Mouse (Mus musculus) left cerebral cortex, adult 2 months (tissue): ENCODE data around the gene Dtnb. TPM values are rescaled to one million over a fixed set of nuclear protein-coding genes. Genes with fewer than 3 reads are reported as not detected.

ENCODE experiments used
- DNase-seq, 2 experiments: peaks; one replicate each; pipeline ENCODE4 v3.0.0; 2021 to 2022; ENCODE audit warnings: low spot score in 2 of 2, mixed read lengths in 1 of 2; ENCODE audit errors: extremely low spot score in 1 of 2
- H3K27ac ChIP-seq: fragments of 200-600 bp; 2 replicates; pipeline ENCODE4 v1.8.1; 2022
- H3K4me3 ChIP-seq: fragments of 200-600 bp; 2 replicates; pipeline ENCODE4 v1.8.1; 2022
- CTCF ChIP-seq: fragments of 200-600 bp; IDR thresholded peaks from 2 replicates; pipeline ENCODE4 v1.8.1; 2022; ENCODE audit warnings: antibody characterized with exemption, mild to moderate bottlenecking, moderate library complexity
- intact Hi-C: fragments of 180-260 bp; cut with DNase I; formaldehyde crosslinking; loops from one replicate; pipeline ENCODE4 v1.15.1; 2025
- microRNA-seq, 2 experiments: library from miRNA; unstranded; fragments of <30 nt; microRNA quantifications; one replicate each; pipeline ENCODE4 v1.2.0; 2021
- total RNA-seq, 2 experiments: library from RNA; stranded (reverse); gene quantifications; 2 replicates each; pipeline ENCODE4 v1.2.3; 2021

The Dtnb gene
- total RNA-seq, 2 experiments from 2014 or later = 106 to 115 TPM

GRCm38 (mm10) chr12:3819899-3820298, 247.7 kb downstream of the Dtnb start:
- no peak for TF ChIP-seq CTCF
- Histone ChIP-seq H3K4me3 (0 out of 2 replicates have a peak overlapping the region, but pooled peaks have one; percentile 9), H3K27ac (peak overlapping the region; percentile 40; the same call in 1 of the 2 replicates)
- no peak for DNase-seq
- intact Hi-C loops = no loop called here

GRCm38 (mm10) chr12:3823408-3823807, 251.2 kb downstream of the Dtnb start:
- no peak for TF ChIP-seq CTCF
- Histone ChIP-seq H3K27ac (peak overlapping the region; percentile 51; the same call in 1 of the 2 replicates), H3K4me3 (no peak overlapping the region)
- DNase-seq = peak; percentile 60 to 74
- intact Hi-C loops = no loop called here

GRCm38 (mm10) chr12:3824906-3825713, 252.9 kb downstream of the Dtnb start:
- peak overlapping the region; percentile 58; the same call in 1 of the 2 replicates for H3K27ac ChIP-seq
- no peak overlapping the region for H3K4me3 ChIP-seq
- DNase-seq = no peak
- no peak for TF ChIP-seq CTCF
- intact Hi-C loops = no loop called here

GRCm38 (mm10) chr12:3825714-3826080, 253.5 kb downstream of the Dtnb start:
- no peak for DNase-seq
- H3K27ac ChIP-seq = no peak overlapping the region
- intact Hi-C loops = no loop called here
- no peak overlapping the region for H3K4me3 ChIP-seq
- no peak for TF ChIP-seq CTCF

- Histone ChIP-seq H3K4me3 (no peak overlapping the region), H3K27ac (no peak overlapping the region)
- intact Hi-C loops = no loop called here
- no peak for TF ChIP-seq CTCF
- DNase-seq = no peak
Observed at GRCm38 (mm10) chr12:3827771-3828170, 255.6 kb downstream of the Dtnb start.

Small RNAs within 50 kb of the gene (microRNA-seq; reads per million reads assigned to microRNA genes)
- gene Gm26050 = 0 reads per million in 2 experiments

Other genes starting within 250 kb of the Dtnb start
- 100 to 1,000 TPM; 188 TPM for gene Kif3c, start 207.2 kb upstream of the Dtnb start, total RNA-seq
- gene Asxl2, start 145.5 kb upstream of the Dtnb start, total RNA-seq = 10 to 100 TPM; 31.3 to 33.3 TPM
- gene Dnmt3a, start 233.6 kb downstream of the Dtnb start, total RNA-seq = 100 to 1,000 TPM in 1 of 2 experiments, 10 to 100 TPM in 1; 99.8 to 116 TPM